Mouse (Mus musculus) ovary, adult 18-20 months (tissue): ENCODE results near the gene Psmc5.
A peak's percentile ranks its signal among the peaks of the same experiment; 100 is the strongest.
"Not testable (repeated sequence)": the region's sequence is repeated elsewhere in the genome, so short reads cannot be mapped to it uniquely, and the experiment has no call there.

Source experiments
- DNase-seq: peaks from one replicate; pipeline ENCODE4 v3.0.0; 2022; ENCODE audit warnings: low spot score, mixed read lengths

Gene Psmc5

DNA sequence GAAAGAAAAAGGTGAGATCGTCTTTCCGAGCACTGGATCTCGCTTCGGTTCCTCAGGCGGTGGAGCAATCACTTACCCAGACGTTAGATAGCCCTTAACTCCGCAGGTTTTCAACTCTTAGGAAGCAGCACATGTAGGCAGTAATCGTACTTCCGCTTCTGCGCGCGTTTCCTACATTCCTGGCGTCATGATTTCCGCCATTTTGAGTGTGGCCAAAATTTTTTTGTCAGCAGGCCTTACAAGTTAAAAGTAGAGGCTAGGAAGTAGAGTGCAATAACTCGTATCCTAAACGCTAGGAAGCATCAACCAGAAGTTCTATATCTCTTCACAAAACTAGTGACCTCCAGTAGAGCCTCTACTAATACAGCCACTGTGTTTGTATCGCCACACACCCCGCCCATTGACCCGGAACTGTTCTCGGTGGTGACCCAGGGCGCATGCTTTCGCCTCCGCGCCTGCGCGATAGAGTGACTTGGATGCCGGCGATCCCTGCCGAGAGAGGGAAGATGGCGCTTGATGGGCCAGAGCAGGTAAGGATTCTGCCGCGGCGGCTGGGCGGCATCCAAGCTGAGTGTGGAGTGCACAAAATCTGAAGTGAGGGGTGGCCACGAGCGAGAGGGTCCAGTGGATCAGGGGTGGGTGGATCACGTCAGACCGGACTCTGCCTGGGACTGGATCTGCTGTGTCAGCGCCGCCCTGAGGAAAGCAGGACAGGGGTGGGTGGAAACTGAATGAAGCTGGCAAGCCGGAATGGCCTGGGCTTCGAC, at the start of gene Psmc5, which contains the start of gene Ftsj3:
TSS of gene Psmc5 (plus strand) at position 470 of the 767 bp plus-strand sequence.
TSS of gene Ftsj3 (minus strand) at position 395 of the 767 bp plus-strand sequence.
- peak; percentile 93 for DNase-seq

DNA sequence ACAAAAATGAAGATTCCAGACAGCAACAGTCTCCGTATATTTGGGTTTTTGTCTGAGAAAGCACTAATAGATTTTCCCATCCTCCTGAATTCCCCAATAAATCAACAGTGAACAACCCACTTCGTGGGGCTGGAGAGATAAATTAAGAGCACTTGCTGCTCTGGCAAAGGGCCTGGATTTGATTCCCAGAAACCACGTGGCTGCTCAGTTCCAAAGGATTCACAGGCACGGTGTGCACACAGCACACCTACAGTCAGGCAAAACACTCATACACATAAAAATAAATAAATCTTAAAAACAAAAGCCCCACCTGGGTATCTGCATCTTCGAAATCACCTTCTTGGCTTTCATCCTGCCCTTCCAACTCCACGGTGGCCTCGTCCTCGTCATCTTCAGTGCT, 43.2 kb upstream of the Psmc5 start:
- DNase-seq, result no peak

DNA sequence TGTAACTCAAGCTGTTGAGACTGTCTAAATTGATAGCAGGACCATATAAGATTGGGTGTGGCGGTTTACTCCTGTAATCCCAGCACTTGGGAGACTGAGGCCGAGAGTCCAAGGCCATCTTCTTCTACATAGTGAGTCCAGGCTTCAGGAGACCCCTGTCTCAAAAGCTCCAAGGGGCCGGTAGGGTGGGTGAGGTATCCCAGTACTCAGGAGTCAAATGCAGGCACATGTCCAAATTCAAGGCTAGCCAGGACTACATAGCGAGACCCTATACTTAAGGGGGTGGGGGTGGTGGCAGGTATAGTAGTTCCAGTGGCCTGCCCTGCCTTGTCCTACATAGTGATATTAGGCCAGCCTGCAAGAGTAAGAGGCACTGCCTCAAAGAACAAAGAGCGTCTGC, 41.1 kb upstream of the Psmc5 start:
- no peak for DNase-seq

DNA sequence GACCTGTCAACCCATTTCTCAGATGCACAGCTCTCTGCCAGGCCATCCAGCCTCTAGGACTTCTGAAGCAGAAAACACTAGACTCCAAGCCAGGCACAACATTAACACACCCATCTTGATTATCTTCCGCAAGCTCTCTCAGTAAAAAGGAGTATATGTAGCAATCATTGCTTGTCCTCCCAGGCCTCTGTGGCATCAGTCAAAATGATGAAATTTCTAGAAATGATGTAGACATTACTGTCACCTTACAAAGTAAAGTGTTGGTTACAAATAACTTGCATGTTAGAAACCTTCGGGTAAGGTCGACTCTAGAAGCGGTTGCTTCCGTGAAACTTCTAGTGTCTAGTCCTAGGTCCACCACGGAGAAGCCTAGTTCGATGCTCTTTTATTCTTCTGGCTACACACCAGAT, 40.5 kb upstream of the Psmc5 start:
- no peak for DNase-seq

DNA sequence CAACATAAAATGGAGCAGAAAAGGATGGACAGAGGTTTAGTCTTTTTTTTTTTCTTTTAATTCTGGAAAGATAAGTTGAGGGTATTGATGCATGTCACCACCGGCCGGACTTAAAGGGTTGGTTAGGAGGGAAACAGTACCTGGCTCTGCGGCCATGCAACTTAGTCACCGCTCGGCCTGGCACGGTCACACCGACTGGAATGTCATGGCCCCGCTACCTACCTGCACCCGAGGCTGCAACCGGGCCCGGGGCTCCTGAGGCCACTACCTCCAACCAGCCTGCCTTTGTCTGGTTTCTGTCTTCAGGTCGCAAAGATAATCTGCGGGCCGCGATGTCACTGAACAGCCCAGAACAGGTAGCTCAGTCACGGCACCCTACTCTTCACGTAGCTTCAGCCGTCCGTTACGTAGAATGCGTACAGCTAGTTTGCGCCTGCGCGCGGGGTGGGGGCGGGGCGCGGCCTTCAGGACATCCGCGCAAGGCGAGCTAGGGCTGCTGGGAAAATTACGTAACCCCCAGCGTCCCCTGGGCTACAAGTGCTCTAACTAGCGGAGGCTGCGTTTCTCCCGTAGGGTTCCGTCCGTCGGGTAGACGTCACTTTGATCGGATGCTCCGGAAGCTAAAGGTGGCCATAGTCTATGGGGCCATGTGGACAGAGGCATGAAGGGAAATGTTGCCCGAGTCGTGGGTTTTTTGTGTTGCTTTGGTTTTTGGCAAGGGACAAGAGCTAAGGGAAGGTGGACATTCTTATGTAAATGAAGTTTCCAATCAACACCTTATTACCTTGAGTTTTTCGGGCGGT, 39.8 kb upstream of the Psmc5 start, which contains the start of gene Ccdc47:
TSS of gene Ccdc47 (minus strand) at position 418 of the 803 bp plus-strand sequence.
- peak; percentile 97 for DNase-seq

DNA sequence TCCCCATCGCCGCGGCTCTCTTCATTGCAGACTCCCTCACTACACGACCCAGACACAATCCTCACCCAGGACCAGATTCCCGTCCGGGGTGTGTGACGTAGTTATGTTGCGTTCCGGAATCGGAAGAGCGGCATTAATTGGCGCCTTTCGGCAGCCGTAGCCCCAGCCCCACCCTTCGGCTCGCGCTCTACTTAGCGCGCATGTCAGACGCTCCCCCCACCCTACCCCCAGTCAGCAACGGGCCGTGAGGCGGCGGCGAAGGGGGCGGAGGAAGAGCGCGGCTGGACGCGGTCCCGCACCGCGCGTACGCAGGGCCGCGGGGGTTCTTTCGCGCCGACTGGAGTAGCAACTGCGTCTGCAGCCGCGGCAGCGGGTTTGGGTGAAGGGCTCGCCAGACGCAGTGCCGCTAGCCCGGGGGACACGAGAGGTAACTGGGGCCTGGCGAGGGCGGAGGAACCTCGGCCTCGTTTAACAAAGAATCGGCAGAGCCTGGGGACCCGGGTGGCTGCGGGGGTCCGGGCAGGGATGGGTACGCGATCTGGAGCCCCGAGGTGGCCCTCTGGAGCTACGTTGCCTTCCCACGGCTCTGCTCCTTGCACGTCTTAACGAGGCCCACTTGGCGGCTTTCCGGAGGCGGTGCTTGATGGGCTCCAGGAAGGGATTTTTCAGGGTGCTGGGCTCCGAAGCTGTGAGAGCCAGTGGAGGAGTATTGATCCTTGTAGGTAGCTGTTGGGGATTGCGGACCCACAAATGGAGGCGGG, 39.0 kb upstream of the Psmc5 start, which contains the start of gene Ddx42:
TSS of gene Ddx42 (plus strand) at position 197 of the 761 bp plus-strand sequence.
- peak; percentile 88 for DNase-seq

DNA sequence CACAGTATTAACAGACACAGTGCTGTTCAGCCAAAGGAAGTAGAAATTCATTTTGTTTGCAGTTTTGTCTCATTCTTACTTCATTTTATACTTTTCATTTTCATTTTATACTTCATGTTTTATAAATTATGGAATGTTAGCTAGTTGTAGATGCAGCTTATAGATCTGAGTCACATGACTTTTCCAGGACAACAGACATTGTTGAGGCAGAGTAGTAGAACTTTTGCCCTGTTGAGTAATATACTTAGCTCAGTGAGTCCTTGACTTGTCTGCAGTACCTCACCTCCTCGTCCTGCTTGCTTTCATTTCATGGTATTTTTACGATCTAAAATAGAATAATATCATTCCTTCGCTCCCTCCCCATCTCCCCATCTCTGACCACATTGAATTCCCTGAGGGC, 35.4 kb upstream of the Psmc5 start:
- no peak for DNase-seq

DNA sequence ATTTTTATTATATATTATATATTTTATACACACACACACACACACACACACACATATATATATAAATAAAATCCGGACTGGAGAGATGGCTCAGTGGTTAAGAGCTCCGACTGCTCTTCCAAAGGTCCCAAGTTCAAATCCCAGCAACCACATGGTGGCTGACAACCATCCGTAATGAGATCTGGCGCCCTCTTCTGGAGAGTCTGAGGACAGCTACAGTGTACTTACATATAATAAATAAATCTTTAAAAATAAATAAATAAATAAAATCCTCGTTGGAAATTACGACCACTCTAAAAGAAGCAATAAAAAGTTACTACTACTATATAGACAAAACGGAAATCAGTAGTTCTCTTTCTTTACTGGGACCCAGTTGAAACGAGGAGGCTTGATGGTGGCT, 22.0 kb upstream of the Psmc5 start:
- not testable (repeated sequence) for DNase-seq

DNA sequence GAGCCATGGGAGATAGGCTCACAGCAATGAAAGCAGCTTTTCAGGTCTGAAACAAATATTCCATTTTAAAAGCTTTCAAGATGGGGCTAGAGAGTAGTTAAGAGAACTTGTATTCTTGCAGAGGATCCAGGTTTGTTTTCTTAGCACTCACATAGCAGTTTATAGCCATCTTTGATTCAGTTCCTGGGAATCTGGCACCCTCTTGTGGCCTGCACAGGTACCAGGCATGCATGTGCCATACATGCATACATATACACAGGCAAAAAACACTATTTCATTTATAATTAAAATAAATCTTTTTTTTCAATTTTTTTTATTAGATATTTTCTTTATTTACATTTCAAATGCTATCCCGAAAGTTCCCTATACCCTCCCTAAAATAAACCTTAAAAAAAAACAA, 9.1 kb upstream of the Psmc5 start:
- no peak for DNase-seq

DNA sequence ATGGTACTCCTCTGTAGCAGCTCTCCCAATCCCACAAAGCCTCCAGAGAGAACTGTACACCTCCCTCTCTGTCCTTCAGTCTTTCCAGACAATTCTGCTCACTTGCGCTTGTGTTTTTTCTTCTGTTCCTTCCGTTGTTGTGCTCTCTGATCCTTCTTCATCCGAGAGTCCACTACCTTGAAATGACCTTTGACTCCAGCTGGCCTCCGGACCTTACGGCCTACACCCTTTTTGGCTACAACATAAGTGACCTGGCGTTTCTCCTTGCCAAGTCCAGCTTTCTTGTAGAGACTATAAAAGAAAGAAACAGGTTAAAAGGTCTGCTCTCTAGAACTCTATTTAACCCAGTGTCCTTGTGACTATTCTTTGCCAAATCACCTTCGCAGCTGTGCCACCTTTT, 6.6 kb upstream of the Psmc5 start:
- no peak for DNase-seq

DNA sequence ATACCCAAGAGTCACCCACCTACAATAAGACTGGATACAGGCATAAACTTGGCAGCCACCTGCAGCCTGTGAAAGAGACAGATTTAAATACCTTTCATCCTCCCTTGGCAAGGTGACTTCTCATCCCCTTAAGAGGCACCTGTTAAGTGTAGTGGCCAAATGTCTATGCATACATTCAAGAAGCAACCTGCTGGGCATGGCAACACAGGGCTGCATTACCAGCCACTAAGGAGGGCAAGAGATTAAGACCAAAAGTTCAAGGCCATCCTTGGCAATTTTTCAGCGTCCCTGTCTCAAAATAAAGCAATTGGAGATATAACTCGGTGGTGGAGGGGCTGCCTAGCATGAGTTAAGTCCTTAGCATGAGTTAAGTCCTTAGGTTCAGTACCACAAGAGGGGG, 1.2 kb upstream of the Psmc5 start:
- no peak for DNase-seq

DNA sequence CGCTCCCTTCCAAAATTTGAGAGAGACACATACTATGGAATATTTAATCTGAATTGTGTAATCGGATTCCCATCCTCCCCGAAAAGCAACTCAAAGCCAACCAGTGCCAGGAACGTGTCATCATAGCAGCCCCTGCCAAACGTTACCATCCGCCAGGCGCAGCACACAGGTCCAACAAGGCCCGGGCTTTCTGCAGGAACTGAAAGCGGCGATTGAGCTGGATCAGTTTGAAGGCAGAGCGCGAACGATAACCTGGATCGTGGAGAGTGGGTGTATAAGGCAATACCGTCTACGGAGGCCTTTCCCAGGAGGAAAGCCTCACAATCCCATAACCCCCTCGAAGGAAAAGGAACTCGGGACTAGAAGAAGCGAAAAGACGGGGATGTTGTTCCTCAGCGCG, 780 bp upstream of the Psmc5 start:
- DNase-seq, result no peak

DNA sequence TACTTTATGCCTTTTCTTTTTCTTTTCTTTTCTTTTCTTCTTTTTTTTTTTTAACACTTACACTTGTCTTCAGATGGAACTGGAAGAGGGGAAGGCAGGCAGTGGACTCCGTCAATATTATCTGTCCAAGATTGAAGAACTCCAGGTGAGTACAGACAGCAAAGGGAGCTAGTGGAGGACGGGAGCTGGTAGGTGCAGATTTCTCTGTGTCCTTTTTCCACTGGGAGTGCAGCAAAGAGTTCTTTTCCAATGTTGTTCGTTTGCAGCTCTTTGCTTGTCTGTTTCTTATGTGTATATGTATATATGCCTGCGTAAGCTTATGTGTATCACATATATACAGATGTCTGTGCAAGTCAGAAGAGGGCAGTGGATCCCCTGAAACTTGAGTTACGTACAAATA, 821 bp downstream of the Psmc5 start:
- DNase-seq, result no peak

DNA sequence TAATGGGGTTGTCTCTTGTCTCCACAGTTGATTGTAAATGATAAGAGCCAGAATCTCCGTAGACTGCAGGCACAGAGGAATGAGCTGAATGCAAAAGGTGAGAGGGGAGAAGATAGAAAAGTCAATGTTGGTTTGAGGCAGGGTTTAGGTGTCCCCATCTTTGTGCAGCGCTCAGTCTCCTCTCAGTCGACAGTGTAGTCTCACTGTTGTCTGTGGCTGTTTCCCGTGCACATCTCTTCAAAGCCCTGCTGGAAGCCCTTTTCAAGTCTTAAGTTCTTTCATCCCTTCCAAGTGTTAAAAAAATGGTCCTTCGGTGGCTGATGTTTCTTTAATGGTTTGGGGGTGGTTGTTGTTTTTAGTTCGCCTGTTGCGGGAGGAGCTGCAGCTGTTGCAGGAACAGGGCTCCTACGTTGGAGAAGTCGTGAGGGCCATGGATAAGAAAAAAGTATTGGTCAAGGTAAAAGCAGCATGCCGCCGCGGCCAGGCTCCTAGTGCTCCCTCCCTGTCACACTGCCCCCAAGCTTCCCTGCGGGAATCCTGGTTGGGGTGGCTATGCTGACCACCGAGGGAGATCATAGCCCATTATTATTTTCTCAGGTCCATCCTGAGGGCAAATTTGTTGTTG, 5.0 kb downstream of the Psmc5 start:
- no peak for DNase-seq

DNA sequence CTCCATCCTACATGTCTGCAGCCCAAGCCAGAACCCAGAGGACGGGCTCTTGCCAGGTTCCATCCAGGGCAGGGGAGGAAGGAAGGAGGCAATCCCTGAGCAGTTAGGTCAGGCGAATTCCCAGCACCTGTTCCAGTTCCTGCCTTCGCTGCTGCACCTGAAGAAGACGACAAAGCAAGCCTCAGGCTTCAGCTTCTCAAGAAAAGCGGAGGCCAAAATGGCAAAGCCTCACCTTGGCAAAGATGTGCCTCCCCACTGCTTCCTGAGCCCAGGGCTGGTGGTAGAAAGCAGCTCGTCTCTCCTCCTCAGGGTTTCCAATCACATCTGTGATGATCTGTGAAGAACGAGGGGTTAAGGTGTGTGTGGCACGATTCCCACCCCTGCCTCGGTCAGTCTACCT, 8.0 kb downstream of the Psmc5 start:
- DNase-seq, result no peak

DNA sequence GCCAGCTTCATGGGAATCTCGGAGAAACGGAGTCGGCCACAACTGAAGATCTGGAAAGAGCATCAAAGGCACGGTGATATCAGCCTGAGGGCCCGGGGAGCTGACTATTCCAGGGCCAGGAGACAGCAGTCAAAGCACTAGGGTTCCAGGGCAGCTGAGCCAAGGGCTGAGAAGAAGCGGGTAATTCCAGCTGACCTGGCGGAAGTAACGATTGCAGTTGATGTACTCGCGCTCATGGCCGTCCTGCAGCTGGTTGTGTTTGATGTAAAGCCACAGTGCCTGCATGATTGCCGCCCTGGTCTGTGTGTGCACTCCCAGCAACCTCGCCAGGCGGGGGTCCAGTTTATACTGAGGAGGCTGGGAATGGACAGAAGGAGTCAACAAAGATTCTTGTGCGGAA, 9.0 kb downstream of the Psmc5 start:
- DNase-seq, result no peak

DNA sequence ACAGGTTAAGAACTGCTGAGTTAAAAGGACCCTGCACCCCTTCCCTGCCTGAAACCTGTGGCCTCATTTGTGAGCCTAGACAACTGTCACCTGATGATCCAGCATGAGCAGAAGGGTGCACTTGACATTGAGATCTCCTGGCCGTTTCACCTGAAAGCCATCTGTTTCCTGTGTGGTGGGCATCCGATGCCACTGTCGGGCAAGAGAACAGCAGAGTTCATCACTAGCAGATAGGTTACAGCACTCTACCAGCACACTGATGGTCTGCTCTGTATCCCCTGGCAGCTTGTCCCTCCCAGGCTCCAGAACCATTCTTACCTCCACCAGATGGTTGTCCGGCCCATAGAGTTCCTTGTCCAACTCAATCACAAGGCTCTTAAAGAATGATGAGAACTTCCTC, 9.6 kb downstream of the Psmc5 start:
- no peak for DNase-seq

DNA sequence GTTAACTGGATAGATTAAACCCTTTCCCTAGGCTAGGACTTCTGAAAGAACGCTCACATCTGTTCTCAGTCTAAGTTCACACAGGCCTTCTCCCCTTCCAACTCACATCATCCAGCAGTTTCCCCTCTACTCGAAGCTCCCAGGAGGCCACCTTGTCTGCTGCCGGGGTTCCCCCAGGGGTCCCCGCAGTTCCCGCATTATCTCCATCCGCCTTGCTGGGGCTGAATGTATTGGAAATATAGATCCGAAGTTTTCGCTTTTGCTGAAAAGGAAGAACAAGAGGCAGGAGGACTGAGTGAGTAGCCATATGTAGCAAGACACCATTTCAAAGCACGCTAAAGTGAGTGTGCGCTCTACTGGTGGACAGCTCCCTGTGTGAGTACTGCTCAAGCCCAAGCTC, 10.5 kb downstream of the Psmc5 start:
- no peak for DNase-seq

DNA sequence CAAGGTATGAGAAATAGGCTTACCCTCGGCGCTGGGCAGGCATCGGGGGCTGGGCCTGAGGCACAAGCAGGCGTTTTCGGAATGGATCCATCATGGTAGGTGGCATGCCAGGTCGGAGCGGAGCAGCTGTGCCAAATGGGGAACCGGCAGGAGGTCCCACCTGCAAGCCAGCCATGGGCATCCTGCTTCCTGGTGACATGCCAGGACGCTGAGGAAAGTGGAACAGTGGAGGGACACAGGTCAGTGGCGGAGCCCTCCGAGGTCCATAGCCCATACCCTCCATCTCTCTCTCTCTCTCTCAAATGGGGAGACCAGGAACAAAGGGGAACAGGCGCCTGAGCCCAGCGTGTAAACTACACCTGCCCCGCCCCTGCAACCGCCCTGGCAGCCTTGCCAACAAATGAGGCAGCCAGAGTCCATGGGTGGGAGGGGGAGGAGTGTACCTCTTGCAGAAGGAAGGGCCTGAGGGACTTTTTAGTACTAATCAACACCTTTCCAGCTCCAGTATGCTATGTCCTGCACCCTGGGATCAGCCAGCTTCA, 11.4 kb downstream of the Psmc5 start:
- DNase-seq, result no peak

DNA sequence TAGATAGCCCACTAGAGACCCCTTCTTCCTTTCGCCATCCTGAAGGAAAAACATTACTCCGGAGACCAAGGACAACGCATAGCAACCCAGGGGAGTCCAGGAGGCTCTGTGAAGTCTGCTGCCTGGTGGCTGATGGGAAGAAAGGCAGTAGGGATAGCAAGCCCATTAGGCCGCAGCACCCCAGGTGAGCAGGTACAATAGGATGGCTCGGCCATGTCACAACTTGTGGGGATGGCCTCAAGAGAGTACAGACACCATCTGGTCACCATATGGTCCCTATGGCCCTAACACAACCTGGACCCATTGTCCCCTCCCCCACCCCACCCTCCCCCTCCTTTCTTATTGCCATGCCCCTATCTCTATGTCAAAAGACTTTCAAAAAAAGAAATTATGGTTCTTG, 11.9 kb downstream of the Psmc5 start:
- no peak for DNase-seq

DNA sequence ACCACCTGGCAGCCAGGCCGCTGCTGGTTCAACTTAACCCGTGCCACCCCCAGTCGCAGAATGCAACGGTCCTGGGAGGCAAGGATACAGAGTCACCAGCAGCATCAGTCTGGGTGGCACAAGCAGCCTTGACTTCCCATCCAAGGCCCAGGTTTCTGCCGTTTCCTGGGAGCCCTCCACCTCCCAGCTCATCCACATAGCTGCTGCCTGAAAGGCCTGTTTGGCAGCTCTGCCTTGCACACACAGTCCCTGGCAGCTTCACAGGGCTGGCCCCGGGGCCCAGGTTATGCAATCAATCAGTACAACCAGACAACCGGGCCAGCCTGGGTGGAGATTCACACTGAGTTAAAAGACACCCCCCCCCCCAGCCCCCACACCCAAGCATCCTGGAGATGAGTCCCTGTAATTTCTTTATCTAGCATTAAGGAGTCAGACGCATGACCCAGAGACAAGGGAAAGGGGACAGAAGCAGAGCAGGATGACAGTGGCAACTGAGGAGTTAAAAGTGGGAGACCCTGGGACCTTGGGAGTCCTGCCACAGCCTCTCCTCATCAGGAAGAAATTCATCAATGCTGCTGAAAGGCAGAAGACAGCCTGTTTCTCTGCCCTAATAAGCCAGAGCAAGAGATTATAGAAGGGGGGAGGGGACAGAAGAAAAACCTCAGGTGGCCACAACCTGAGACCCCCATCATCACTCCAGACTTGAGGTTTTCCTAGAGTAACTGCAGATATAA, 12.5 kb downstream of the Psmc5 start:
- DNase-seq, result peak; percentile 66
